Mouse (Mus musculus) lung, embryonic 14.5 days (tissue): ENCODE measurements around the gene Plpp6. TPM values are rescaled to one million over a fixed set of nuclear protein-coding genes. Genes with fewer than 3 reads are reported as not detected.

Source experiments
- ATAC-seq: fragments of 200-750 bp; cut with Nextera tagmentation; 2 replicates; pipeline ENCODE4 v1.8.0; 2017; ENCODE audit warnings: mild to moderate bottlenecking, moderate TSS enrichment, moderate library complexity; ENCODE audit not compliant: insufficient read depth
- DNase-seq: peaks from one replicate; pipeline ENCODE4 v3.0.0-alpha.2; 2015
- H3K27ac ChIP-seq: fragments of 300-500 bp; sonication (generic); 2 replicates; pipeline ENCODE4 v1.5.1; 2014; ENCODE audit warnings: low read depth, mild to moderate bottlenecking, moderate library complexity
- H3K27me3 ChIP-seq: fragments of 300-500 bp; sonication (generic); 2 replicates; pipeline ENCODE4 v1.6.1; 2014; ENCODE audit warnings: low read length, control low read depth; ENCODE audit not compliant: insufficient read depth
- H3K36me3 ChIP-seq: fragments of 300-500 bp; sonication (generic); 2 replicates; pipeline ENCODE4 v1.6.1; 2014; ENCODE audit warnings: control low read depth; ENCODE audit not compliant: insufficient read depth
- H3K4me1 ChIP-seq: fragments of 300-500 bp; sonication (generic); 2 replicates; pipeline ENCODE4 v1.6.1; 2014; ENCODE audit warnings: antibody characterized with exemption, control low read depth; ENCODE audit not compliant: insufficient read depth
- H3K4me2 ChIP-seq: fragments of 300-500 bp; sonication (generic); 2 replicates; pipeline ENCODE4 v1.6.1; 2014; ENCODE audit warnings: mild to moderate bottlenecking
- H3K4me3 ChIP-seq: fragments of 300-500 bp; sonication (generic); 2 replicates; pipeline ENCODE4 v1.5.1; 2014; ENCODE audit warnings: low read depth, low read length
- H3K9ac ChIP-seq: fragments of 300-500 bp; sonication (generic); 2 replicates; pipeline ENCODE4 v1.6.1; 2014
- H3K9me3 ChIP-seq: fragments of 300-500 bp; sonication (generic); 2 replicates; pipeline ENCODE4 v1.6.1; 2016; ENCODE audit warnings: low read depth, low read length, control low read depth
- CTCF ChIP-seq: IDR thresholded peaks from 2 replicates; pipeline ENCODE4 v1.5.1; 2016; ENCODE audit warnings: antibody characterized with exemption, low read depth
- WGBS: fragments of 180-500 bp; shearing (Covaris S2); extraction: QIAGEN DNeasy Blood & Tissue Kit; methylation state at CpG from one replicate; pipeline ENCODE4 v1.1.7; 2014; 5-methylcytosine and 5-hydroxymethylcytosine counted together
- polyA plus RNA-seq: library from polyadenylated mRNA; unstranded; fragments of >200 nt; fragmentation: Nextera tagmentation; extraction: Ambion mirVana; gene quantifications from 2 replicates; pipeline ENCODE4 v1.2.1, GENCODE M21; 2014

Gene Plpp6
- polyA plus RNA-seq, 1 experiment from 2014 or later = 10.3 TPM

GRCm38 (mm10) chr19:28963113-28963512, 640 bp upstream of the Plpp6 start:
- TF ChIP-seq CTCF = 0 out of 2 replicates have a peak, but pooled peaks have one; percentile 18
- DNase-seq (peak; percentile 73), ATAC-seq (no peak)
- Histone ChIP-seq H3K27ac (no peak overlapping the region), H3K9me3 (no peaks in the 10 kb centered on the region), H3K4me3 (peak overlapping the region; percentile 82; the same call in 1 of the 2 replicates), H3K36me3 (no peaks in the 10 kb centered on the region), H3K27me3 (no peaks in the 10 kb centered on the region), H3K9ac (no peak overlapping the region), H3K4me2 (peak overlapping the region; percentile 94), H3K4me1 (peaks cover 7% of the 10 kb centered on the region; the same call in 1 of the 2 replicates)
- WGBS = 23% methylated on average over 3 of the region's 3 CpGs

GRCm38 (mm10) chr19:28963513-28963841, 276 bp upstream of the Plpp6 start:
- Histone ChIP-seq H3K9ac (peak overlapping the region; percentile 82), H3K9me3 (no peaks in the 10 kb centered on the region), H3K36me3 (no peaks in the 10 kb centered on the region), H3K27ac (no peak overlapping the region; the same call in 1 of the 2 replicates), H3K27me3 (no peaks in the 10 kb centered on the region), H3K4me3 (peak overlapping the region; percentile 82), H3K4me2 (peak overlapping the region; percentile 94), H3K4me1 (peaks cover 7% of the 10 kb centered on the region; the same call in 1 of the 2 replicates)
- WGBS = 3% methylated on average over 4 of the region's 4 CpGs
- ATAC-seq (no peak), DNase-seq (no peak)
- TF ChIP-seq CTCF = no peak

- ATAC-seq = 0 out of 2 replicates have a peak, but pooled peaks have one; percentile 48
Observed at GRCm38 (mm10) chr19:28964552-28964903, 775 bp downstream of the Plpp6 start.

GRCm38 (mm10) chr19:28967652-28968051, 3.9 kb downstream of the Plpp6 start, which contains the start of gene 4430402I18Rik:
Gene 4430402I18Rik (minus strand): TSS chr19:28967800.
- DNase-seq (peak; percentile 69), ATAC-seq (no peak)
- WGBS = 3% methylated on average over 11 of the region's 11 CpGs
- H3K27ac ChIP-seq = no peak within 1 kb of the TSS
- H3K4me3 ChIP-seq = no peak within 1 kb of the TSS
- no peak for TF ChIP-seq CTCF
- H3K27me3 ChIP-seq = no peaks in the 10 kb centered on the region
- no peak within 1 kb of the TSS for H3K9ac ChIP-seq
- H3K4me1 ChIP-seq = peaks cover 7% of the 10 kb centered on the region; the same call in 1 of the 2 replicates
- H3K4me2 ChIP-seq = 0 out of 2 replicates have a peak within 1 kb of the TSS, but pooled peaks have one; percentile 32
- no peaks in the 10 kb centered on the region for H3K9me3 ChIP-seq
- no peaks in the 10 kb centered on the region for H3K36me3 ChIP-seq

More at GRCm38 (mm10) chr19:28964552-28964903, 775 bp downstream of the Plpp6 start:
- Histone ChIP-seq H3K9me3 (no peaks in the 10 kb centered on the region), H3K4me2 (peak overlapping the region; percentile 94), H3K27me3 (no peaks in the 10 kb centered on the region), H3K36me3 (no peaks in the 10 kb centered on the region), H3K27ac (no peak overlapping the region), H3K4me1 (peaks cover 7% of the 10 kb centered on the region; the same call in 1 of the 2 replicates), H3K4me3 (peak overlapping the region; percentile 82), H3K9ac (peak overlapping the region; percentile 82)
- TF ChIP-seq CTCF = no peak
- no peak for DNase-seq
- 6% methylated on average over 15 of the region's 16 CpGs for whole genome bisulfite sequencing

DNA sequence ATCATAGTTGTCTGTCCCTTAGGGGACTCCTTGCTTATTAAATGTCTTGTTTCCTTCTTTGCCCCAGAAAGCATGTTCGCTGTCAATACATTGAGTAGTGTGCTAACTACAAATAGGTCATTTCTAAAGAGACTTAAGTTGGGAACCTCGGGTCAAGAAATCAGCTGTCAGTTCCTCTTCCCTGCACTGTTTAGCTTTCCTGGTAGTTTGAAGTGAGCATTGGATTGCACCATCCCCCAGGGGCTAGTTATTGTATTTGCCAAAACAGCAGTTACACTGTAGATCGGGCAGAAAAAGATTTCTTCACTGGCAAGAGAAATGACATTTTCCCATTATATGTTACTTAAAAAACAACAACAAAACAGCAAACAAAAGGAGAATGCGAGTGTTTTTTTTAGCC, 4.4 kb downstream of the Plpp6 start:
- H3K4me2 ChIP-seq = no peak overlapping the region
- 66% methylated on average over 4 of the region's 4 CpGs for WGBS
- no peaks in the 10 kb centered on the region for H3K27me3 ChIP-seq
- H3K9me3 ChIP-seq = no peaks in the 10 kb centered on the region
- no peaks in the 10 kb centered on the region for H3K36me3 ChIP-seq
- no peak overlapping the region for H3K9ac ChIP-seq
- DNase-seq (no peak), ATAC-seq (no peak)
- H3K4me1 ChIP-seq = peaks cover 7% of the 10 kb centered on the region; the same call in 1 of the 2 replicates
- H3K27ac ChIP-seq = no peak overlapping the region
- H3K4me3 ChIP-seq = no peak overlapping the region
- TF ChIP-seq CTCF = no peak

GRCm38 (mm10) chr19:28969231-28969630, 5.5 kb downstream of the Plpp6 start:
- no peak overlapping the region for H3K4me2 ChIP-seq
- ATAC-seq (no peak), DNase-seq (no peak)
- no peak overlapping the region for H3K9ac ChIP-seq
- no peak for TF ChIP-seq CTCF
- H3K4me3 ChIP-seq = no peak overlapping the region
- no peaks in the 10 kb centered on the region for H3K9me3 ChIP-seq
- no peaks in the 10 kb centered on the region for H3K27me3 ChIP-seq
- no peak overlapping the region for H3K27ac ChIP-seq
- 81% methylated on average over 5 of the region's 5 CpGs for WGBS
- peaks cover 7% of the 10 kb centered on the region; the same call in 1 of the 2 replicates for H3K4me1 ChIP-seq
- no peaks in the 10 kb centered on the region for H3K36me3 ChIP-seq

DNA sequence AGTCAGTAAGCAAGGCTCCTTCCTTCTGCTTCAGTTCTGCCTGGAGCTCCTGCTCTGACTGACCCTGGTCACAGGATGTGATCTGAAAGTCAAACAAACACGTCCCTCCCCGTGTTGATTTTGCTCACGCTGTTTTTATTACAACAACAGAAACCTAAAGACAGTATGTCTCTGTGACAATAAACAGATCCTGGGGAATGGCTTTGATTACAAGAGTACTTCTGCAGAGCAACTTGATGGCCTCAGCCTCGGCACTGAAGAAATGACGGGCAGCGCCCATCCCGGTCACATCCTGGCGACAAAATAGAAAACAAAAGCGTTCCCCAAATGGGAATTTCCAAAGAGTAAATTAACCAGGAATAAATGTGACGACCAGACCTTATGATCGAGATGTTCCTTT, 6.5 kb downstream of the Plpp6 start:
- no peak overlapping the region for H3K4me2 ChIP-seq
- 0 out of 2 replicates have a peak, but pooled peaks cover 4% of the 10 kb centered on the region for H3K27me3 ChIP-seq
- H3K4me1 ChIP-seq = 0 out of 2 replicates have a peak, but pooled peaks cover 3% of the 10 kb centered on the region
- no peak overlapping the region for H3K4me3 ChIP-seq
- no peaks in the 10 kb centered on the region for H3K9me3 ChIP-seq
- whole genome bisulfite sequencing = 28% methylated on average over 11 of the region's 11 CpGs
- DNase-seq = no peak
- no peak for TF ChIP-seq CTCF
- ATAC-seq = no peak
- no peak overlapping the region for H3K9ac ChIP-seq
- H3K27ac ChIP-seq = no peak overlapping the region
- H3K36me3 ChIP-seq = no peaks in the 10 kb centered on the region
